Mouse (Mus musculus) spleen, adult 2 months (tissue): ENCODE measurements around the gene Zfp317.

Experiments
- CTCF ChIP-seq: fragments of 200-500 bp; IDR thresholded peaks from 2 replicates; pipeline ENCODE4 v1.5.1; 2011; ENCODE audit warnings: mild to moderate bottlenecking, inconsistent platforms; ENCODE audit not compliant: insufficient read depth, insufficient read length, insufficient replicate concordance; ENCODE audit errors: extremely low read depth
- POLR2A ChIP-seq: fragments of 200-500 bp; IDR thresholded peaks from 2 replicates; pipeline ENCODE4 v1.6.1; 2011; ENCODE audit warnings: low read depth, low read length, inconsistent platforms

GRCm38 (mm10) chr9:19691426-19691825, 69.5 kb downstream of the Zfp317 start:
- no peak for TF ChIP-seq CTCF
- no peak for TF ChIP-seq POLR2A
